Mouse (Mus musculus): ENCODE measurements around the gene Large1.

Large1 gene

GRCm38 (mm10) chr8:72777797-72778196 lies 575.5 kb downstream of the Large1 start:
- no peak for DNase-seq (ENCODE audit: low spot score in 2 of 2)

- DNase-seq (ENCODE audit: low spot score in 2 of 2) = no peak
Observed at GRCm38 (mm10) chr8:72766777-72767176, 586.6 kb downstream of the Large1 start.

- DNase-seq (ENCODE audit: low spot score in 2 of 2) = no peak
Observed at GRCm38 (mm10) chr8:72765696-72766095, 587.6 kb downstream of the Large1 start.
